Mouse (Mus musculus): ENCODE data around the gene Dctd.

- TF ChIP-seq CTCF (IDR thresholded peaks at IDR 0.05; ENCODE audit: borderline replicate concordance, control insufficient read depth, extremely low read depth, insufficient read depth, low read length, poor library complexity) (no peak), POLR2A (IDR thresholded peaks at IDR 0.05; ENCODE audit: control insufficient read depth, extremely low read depth, insufficient read depth, low read length, poor library complexity) (no peak)
These were observed 15.7 kb downstream of the Dctd start for GRCm38 (mm10) chr8:48114591-48114990.
